Mouse (Mus musculus): Measurements from ENCODE around the gene Uroc1. TPM values are rescaled to one million over a fixed set of nuclear protein-coding genes. Genes with fewer than 3 reads are reported as not detected.

The Uroc1 gene
- polyA plus RNA-seq (2014; fragmentation: Nextera tagmentation; extraction: Ambion mirVana) = 0.05 TPM in 1 of 2 replicates, not detected in the other

DNA sequence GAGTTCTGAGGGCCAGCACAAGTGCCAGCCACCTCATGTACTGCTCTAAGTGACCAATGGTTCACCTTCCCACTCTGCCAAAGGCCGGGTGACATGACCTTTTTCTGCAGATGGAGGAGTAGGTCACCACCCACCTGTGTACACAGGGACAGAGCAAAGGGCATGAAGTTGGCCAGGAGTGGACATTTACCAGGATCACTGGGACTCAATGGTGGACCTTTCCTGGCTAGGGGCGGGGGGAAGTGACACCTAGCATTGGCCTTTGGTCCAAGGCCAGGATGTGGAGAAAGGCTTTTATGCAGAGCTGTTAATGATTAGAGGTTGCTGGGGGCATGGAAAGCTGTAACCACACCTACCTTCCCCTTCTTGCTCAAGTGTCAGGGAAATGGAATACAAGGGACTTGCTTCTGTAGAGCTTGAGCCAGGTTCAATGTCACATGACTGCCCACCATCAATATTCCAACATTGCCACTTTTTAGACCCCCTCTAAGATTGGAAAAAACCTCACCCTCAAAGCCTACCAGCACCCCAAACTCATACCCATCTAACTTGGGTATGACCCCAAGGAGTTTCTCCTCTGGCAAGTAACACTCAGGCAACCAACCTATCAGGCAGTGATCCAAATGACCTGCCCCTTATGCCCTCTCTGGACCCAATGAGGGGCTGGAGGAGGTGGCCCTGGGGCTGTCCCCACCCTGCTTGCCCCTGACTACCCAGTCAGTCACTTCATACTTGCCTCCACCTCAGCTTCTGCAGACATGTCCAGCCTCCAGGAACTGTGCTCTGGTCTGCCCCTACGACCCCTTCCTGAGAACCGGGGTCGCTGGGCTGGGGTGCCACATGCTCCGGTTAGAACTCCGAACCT is at the start of gene Uroc1:
Uroc1 (plus strand) TSS at position 724 of the 865 bp plus-strand sequence.
- H3K4me2 ChIP-seq (replicated peaks; ENCODE audit: low read depth, low read length) = no peak within 1 kb of the TSS
- WGBS = 84% methylated on average over 7 of the region's 7 CpGs
- no peaks in the 10 kb centered on the region for H3K4me1 ChIP-seq (ENCODE audit: control insufficient read depth, insufficient read depth, low read length)
- H3K27ac ChIP-seq (ENCODE audit: low read depth, low read length) = no peak within 1 kb of the TSS
- no peak within 1 kb of the TSS for H3K4me3 ChIP-seq (ENCODE audit: low read length)
- no peaks in the 10 kb centered on the region for H3K9me3 ChIP-seq (ENCODE audit: control insufficient read depth, low read length)
- no peaks in the 10 kb centered on the region for H3K27me3 ChIP-seq (ENCODE audit: control insufficient read depth, insufficient read depth, low read length)
- no peak for ATAC-seq (ENCODE audit: low FRiP score, low TSS enrichment)
- no peak within 1 kb of the TSS for H3K9ac ChIP-seq (ENCODE audit: low read depth, low read length)
- no peaks in the 10 kb centered on the region for H3K36me3 ChIP-seq (ENCODE audit: control insufficient read depth, insufficient read depth, low read length)

DNA sequence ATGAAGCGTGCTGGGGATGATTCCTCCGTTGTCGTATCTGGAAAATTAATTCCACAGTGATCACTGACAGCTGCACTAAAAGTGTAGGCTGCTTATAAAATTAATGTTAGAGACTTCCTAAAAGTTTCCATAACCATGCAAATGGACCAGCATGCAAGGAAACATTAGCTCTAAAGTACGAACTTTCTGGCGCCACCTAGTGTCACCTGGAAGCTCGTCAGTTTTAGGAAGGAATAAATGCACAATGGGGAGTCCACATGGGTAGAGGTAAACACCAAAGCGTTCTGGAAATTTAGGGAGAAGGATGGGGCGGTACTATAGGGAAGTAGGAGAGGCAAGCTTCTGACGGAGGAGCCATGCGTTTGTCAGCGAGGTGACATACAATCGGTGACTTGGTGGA is 44.8 kb upstream of the Uroc1 start:
- Histone ChIP-seq H3K27ac (ENCODE audit: low read depth, low read length) (no peak overlapping the region), H3K4me2 (replicated peaks; ENCODE audit: low read depth, low read length) (no peak overlapping the region)

DNA sequence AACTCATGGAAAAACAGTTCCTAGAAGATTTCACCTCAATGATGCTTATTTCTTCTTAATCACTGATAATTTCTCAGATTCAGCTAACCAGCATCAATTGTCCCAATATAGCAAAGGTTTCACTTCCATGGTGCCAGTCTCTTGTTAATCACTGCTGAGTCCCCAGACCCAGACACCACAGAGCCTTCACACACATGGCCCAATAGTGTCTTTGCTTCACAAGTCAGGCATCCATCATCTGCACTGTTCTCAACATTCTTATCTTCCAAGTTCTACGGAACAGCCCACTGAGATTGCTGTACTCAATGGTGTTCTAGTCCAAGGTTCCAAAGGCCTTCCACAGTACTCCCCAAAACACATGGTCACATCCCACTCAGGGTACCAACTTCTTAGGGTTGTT is 32.2 kb upstream of the Uroc1 start, which contains the start of gene BC048671:
BC048671 (plus strand) TSS at position 301 of the 400 bp plus-strand sequence.
- Histone ChIP-seq H3K4me3 (ENCODE audit: low read length) (no peak within 1 kb of the TSS), H3K36me3 (ENCODE audit: control insufficient read depth, insufficient read depth, low read length) (no peaks in the 10 kb centered on the region), H3K27ac (ENCODE audit: low read depth, low read length) (no peak within 1 kb of the TSS), H3K4me2 (replicated peaks; ENCODE audit: low read depth, low read length) (no peak within 1 kb of the TSS), H3K27me3 (ENCODE audit: control insufficient read depth, insufficient read depth, low read length) (no peaks in the 10 kb centered on the region), H3K9ac (ENCODE audit: low read depth, low read length) (no peak within 1 kb of the TSS), H3K9me3 (ENCODE audit: control insufficient read depth, low read length) (no peaks in the 10 kb centered on the region), H3K4me1 (ENCODE audit: control insufficient read depth, insufficient read depth, low read length) (no peaks in the 10 kb centered on the region)
- ATAC-seq (ENCODE audit: low FRiP score, low TSS enrichment) = no peak
- 91% methylated on average over 1 of the region's 1 CpGs for WGBS

More for the DNA sequence above, 44.8 kb upstream of the Uroc1 start:
- Histone ChIP-seq H3K9me3 (ENCODE audit: control insufficient read depth, low read length) (no peaks in the 10 kb centered on the region; the same call in 1 of the 2 replicates), H3K9ac (ENCODE audit: low read depth, low read length) (no peak overlapping the region), H3K36me3 (ENCODE audit: control insufficient read depth, insufficient read depth, low read length) (no peaks in the 10 kb centered on the region), H3K27me3 (ENCODE audit: control insufficient read depth, insufficient read depth, low read length) (no peaks in the 10 kb centered on the region), H3K4me1 (ENCODE audit: control insufficient read depth, insufficient read depth, low read length) (no peaks in the 10 kb centered on the region), H3K4me3 (ENCODE audit: low read length) (no peak overlapping the region)
- 59% methylated on average over 12 of the region's 12 CpGs for WGBS
- ATAC-seq (ENCODE audit: low FRiP score, low TSS enrichment) = no peak

DNA sequence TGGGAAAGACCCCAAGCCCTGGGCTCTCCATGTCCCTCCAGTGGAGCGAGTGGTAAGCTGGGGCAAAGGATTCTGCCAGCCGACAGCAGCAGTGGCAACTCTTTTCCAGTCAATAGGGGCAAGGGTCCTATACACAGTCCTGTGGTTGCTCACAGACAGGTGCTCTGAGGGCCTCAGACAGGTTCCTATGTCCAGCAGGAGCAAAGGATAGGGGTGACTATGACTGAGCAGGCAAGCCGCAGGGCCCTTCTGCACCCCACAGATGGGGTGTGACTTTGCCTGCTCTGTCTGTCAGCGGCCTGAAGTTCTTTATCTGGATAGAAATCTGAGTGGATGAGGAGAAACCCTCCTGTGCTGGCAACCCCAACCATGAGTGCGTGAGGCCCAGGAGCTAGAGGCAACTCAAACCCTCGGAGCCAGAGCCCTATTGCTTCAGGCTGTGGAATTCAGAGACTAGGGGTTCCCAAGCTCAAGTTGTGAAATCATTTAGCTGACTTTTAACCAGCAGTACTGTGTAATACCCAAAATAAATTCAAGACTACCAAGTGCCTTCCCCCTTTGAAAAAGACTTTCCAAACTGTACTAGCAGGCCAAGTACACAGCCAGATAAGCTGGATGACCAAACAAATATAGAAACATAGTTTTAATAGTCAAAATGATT is 26.6 kb upstream of the Uroc1 start:
- Histone ChIP-seq H3K9me3 (ENCODE audit: control insufficient read depth, low read length) (peaks cover 7% of the 10 kb centered on the region), H3K9ac (ENCODE audit: low read depth, low read length) (no peak overlapping the region), H3K36me3 (ENCODE audit: control insufficient read depth, insufficient read depth, low read length) (no peaks in the 10 kb centered on the region), H3K4me3 (ENCODE audit: low read length) (no peak overlapping the region), H3K4me1 (ENCODE audit: control insufficient read depth, insufficient read depth, low read length) (no peaks in the 10 kb centered on the region), H3K27me3 (ENCODE audit: control insufficient read depth, insufficient read depth, low read length) (no peaks in the 10 kb centered on the region), H3K27ac (ENCODE audit: low read depth, low read length) (no peak overlapping the region), H3K4me2 (replicated peaks; ENCODE audit: low read depth, low read length) (no peak overlapping the region)
- ATAC-seq (ENCODE audit: low FRiP score, low TSS enrichment) = no peak
- 81% methylated on average over 6 of the region's 6 CpGs for WGBS

DNA sequence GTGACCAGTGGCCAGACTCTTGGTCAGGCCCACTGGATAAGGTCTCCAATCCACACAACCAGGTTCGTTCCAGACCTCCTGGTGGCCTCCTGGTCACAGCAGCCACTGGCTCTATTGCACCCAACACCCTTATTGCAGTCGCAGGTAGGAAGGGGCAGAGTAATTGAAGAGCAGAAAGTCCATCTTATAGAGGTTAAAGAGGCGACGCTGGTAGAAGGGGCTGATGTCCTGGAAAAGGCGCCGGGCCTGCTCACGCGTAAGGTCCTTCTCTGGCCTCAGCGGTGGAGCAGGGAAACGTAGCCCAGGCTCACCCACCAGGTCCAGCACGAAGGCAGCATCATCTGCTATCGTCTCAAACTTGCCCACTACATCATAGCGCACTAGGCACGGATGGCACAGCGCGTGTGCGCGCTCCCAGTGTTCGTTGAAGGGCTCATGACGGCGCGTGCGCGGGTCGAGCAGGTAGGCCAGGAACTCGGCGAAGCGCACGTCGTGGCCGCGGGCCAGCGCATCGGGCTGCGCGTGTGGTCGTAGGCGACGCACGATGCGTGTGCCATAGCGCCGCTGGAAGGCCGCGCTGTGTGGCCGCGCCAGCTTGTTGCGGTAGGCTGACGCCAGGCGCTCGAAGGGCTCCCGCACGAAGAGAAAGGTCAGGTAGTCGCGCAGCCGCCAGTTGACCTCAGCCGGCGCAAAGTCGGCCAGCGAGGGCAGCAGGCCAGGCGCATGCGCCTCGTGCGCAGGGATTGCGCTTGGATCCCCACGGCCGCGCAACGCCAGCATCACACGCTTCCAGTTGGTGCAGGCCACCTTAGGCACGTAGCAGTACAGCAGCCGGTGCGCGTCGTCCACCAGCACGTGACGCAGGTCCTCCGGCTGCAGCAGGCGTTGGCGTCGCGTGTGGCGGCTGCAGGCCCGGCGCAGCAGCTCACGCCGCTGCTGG is 24.0 kb upstream of the Uroc1 start:
- ATAC-seq (ENCODE audit: low FRiP score, low TSS enrichment) = no peak
- no peaks in the 10 kb centered on the region for H3K4me1 ChIP-seq (ENCODE audit: control insufficient read depth, insufficient read depth, low read length)
- no peak overlapping the region for H3K9ac ChIP-seq (ENCODE audit: low read depth, low read length)
- H3K4me2 ChIP-seq (replicated peaks; ENCODE audit: low read depth, low read length) = no peak overlapping the region
- H3K4me3 ChIP-seq (ENCODE audit: low read length) = no peak overlapping the region
- 87% methylated on average over 87 of the region's 87 CpGs for WGBS
- no peaks in the 10 kb centered on the region for H3K36me3 ChIP-seq (ENCODE audit: control insufficient read depth, insufficient read depth, low read length)
- H3K9me3 ChIP-seq (ENCODE audit: control insufficient read depth, low read length) = peaks cover 7% of the 10 kb centered on the region
- no peaks in the 10 kb centered on the region for H3K27me3 ChIP-seq (ENCODE audit: control insufficient read depth, insufficient read depth, low read length)
- no peak overlapping the region for H3K27ac ChIP-seq (ENCODE audit: low read depth, low read length)

DNA sequence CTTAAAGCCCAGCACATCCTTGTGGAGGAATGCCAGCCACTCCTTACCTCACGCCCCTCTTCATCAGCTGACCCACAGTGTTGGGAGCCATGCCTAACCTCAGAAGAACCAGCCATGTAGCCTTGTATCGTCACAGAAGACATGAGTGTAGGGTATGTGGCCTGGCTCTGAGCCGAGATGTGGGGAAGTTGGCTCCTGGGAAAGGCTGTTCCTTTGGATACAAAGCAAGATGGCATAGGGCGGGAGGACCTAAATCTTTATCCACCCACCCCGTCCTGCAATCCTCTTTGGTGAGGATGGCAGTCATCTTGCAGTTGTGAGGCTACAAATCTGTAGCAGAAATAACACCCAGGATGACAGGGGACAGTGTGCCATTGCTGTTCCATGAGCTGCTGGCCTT is 17.1 kb upstream of the Uroc1 start:
- ATAC-seq (ENCODE audit: low FRiP score, low TSS enrichment) = no peak
- no peak overlapping the region for H3K9ac ChIP-seq (ENCODE audit: low read depth, low read length)
- H3K36me3 ChIP-seq (ENCODE audit: control insufficient read depth, insufficient read depth, low read length) = no peaks in the 10 kb centered on the region
- H3K27ac ChIP-seq (ENCODE audit: low read depth, low read length) = no peak overlapping the region
- H3K27me3 ChIP-seq (ENCODE audit: control insufficient read depth, insufficient read depth, low read length) = no peaks in the 10 kb centered on the region
- no peak overlapping the region for H3K4me3 ChIP-seq (ENCODE audit: low read length)
- no peak overlapping the region for H3K4me2 ChIP-seq (replicated peaks; ENCODE audit: low read depth, low read length)
- peaks cover 4% of the 10 kb centered on the region; the same call in 1 of the 2 replicates for H3K4me1 ChIP-seq (ENCODE audit: control insufficient read depth, insufficient read depth, low read length)
- no peaks in the 10 kb centered on the region for H3K9me3 ChIP-seq (ENCODE audit: control insufficient read depth, low read length)
- 86% methylated on average over 5 of the region's 5 CpGs for WGBS

DNA sequence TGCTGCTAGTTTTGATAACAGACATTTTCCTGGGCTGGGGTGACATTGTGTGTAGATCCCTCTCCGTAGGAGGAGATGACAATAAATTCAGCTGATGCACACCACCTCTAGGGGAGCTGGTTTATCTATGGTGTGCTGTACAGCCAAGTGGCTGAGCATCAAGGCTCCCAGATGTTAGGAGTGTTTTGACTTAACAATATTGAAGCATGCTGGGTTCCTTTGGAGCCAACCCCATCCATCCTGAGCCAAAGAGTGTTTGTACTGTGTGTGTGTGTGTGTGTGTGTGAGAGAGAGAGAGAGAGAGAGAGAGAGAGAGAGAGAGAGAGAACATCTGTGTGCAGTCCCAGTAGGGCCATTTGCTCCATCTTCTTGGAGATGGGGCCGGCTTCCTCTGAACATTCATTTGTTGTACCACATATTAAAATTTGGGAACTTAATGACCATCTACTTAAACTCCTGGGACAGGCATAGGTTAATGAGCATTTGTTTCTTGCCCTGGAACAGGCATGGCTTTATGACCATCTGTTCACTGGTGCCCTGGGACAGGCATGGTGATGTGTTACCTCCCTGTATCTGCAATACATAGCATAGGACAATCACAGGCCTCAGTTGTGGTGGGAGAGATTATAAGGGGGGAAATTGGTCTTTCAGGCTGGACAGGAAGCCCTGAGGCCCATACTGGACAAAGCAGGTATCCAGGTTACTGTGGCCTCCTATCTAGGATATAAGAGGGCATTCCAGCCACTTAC is 15.4 kb upstream of the Uroc1 start:
- no peak overlapping the region for H3K27ac ChIP-seq (ENCODE audit: low read depth, low read length)
- H3K27me3 ChIP-seq (ENCODE audit: control insufficient read depth, insufficient read depth, low read length) = no peaks in the 10 kb centered on the region
- WGBS = 88% methylated on average over 2 of the region's 2 CpGs

DNA sequence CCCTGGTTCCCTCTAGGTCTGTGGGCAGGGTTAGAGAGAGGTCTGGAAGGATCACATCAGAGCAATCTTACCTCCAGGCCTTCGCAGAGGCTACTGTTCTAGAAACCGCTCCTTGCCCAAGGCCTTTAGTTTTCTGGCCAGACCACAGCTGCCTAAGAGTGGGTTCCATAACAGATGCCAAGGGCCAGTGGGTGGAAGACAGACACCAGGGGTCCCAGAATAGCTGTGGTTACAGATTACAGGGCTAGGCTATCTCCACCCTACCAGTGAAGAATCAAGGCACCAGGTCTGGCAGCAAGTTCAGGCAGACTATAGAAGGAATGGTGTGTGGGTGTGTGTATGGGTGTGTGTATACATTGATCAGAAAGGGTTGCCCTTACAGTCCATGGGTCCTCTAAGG is 14.1 kb upstream of the Uroc1 start:
- Histone ChIP-seq H3K27me3 (ENCODE audit: control insufficient read depth, insufficient read depth, low read length) (0 out of 2 replicates have a peak, but pooled peaks cover 2% of the 10 kb centered on the region), H3K4me1 (ENCODE audit: control insufficient read depth, insufficient read depth, low read length) (peaks cover 4% of the 10 kb centered on the region; the same call in 1 of the 2 replicates), H3K4me2 (replicated peaks; ENCODE audit: low read depth, low read length) (no peak overlapping the region), H3K27ac (ENCODE audit: low read depth, low read length) (no peak overlapping the region), H3K9ac (ENCODE audit: low read depth, low read length) (no peak overlapping the region), H3K9me3 (ENCODE audit: control insufficient read depth, low read length) (no peaks in the 10 kb centered on the region), H3K36me3 (ENCODE audit: control insufficient read depth, insufficient read depth, low read length) (no peaks in the 10 kb centered on the region), H3K4me3 (ENCODE audit: low read length) (no peak overlapping the region)
- WGBS = 89% methylated on average over 2 of the region's 2 CpGs
- ATAC-seq (ENCODE audit: low FRiP score, low TSS enrichment) = 0 out of 2 replicates have a peak, but pooled peaks have one; percentile 14

More for the DNA sequence above, 15.4 kb upstream of the Uroc1 start:
- Histone ChIP-seq H3K9ac (ENCODE audit: low read depth, low read length) (no peak overlapping the region), H3K9me3 (ENCODE audit: control insufficient read depth, low read length) (no peaks in the 10 kb centered on the region), H3K4me2 (replicated peaks; ENCODE audit: low read depth, low read length) (no peak overlapping the region), H3K36me3 (ENCODE audit: control insufficient read depth, insufficient read depth, low read length) (no peaks in the 10 kb centered on the region), H3K4me3 (ENCODE audit: low read length) (no peak overlapping the region), H3K4me1 (ENCODE audit: control insufficient read depth, insufficient read depth, low read length) (peaks cover 4% of the 10 kb centered on the region; the same call in 1 of the 2 replicates)
- ATAC-seq (ENCODE audit: low FRiP score, low TSS enrichment) = no peak

Measured in kidney, embryonic 14.5 days (tissue).